Mouse (Mus musculus): ENCODE measurements around the gene Pla2g12a. TPM values are rescaled to one million over a fixed set of nuclear protein-coding genes. Genes with fewer than 3 reads are reported as not detected.

Gene Pla2g12a
- polyA plus RNA-seq, 1 experiment from 2014 or later, result 38.5 TPM

GRCm38 (mm10) chr3:129886430-129886829 is 8.0 kb downstream of the Pla2g12a start:
- Histone ChIP-seq H3K4me2 (replicated peaks; ENCODE audit: low read depth, low read length) (no peak overlapping the region), H3K4me3 (ENCODE audit: low read depth, low read length) (no peak overlapping the region), H3K27me3 (ENCODE audit: control insufficient read depth, insufficient read depth, low read length) (no peaks in the 10 kb centered on the region), H3K36me3 (ENCODE audit: control insufficient read depth, insufficient read depth, low read length) (no peaks in the 10 kb centered on the region), H3K4me1 (ENCODE audit: control insufficient read depth, insufficient read depth, low read length) (no peaks in the 10 kb centered on the region), H3K9ac (replicated peaks; ENCODE audit: low read depth, low read length) (no peak overlapping the region), H3K27ac (ENCODE audit: low read length) (no peak overlapping the region), H3K9me3 (ENCODE audit: control insufficient read depth, low read depth, low read length) (no peaks in the 10 kb centered on the region)
- peak; percentile 40 for ATAC-seq (ENCODE audit: insufficient number of reproducible peaks, insufficient read depth, low FRiP score, low read depth)
- 69% methylated on average over 5 of the region's 5 CpGs for WGBS

- no peaks in the 10 kb centered on the region for H3K4me1 ChIP-seq (ENCODE audit: control insufficient read depth, insufficient read depth, low read length)
- H3K9ac ChIP-seq (replicated peaks; ENCODE audit: low read depth, low read length), result no peak overlapping the region
- no peak overlapping the region for H3K27ac ChIP-seq (ENCODE audit: low read length)
- no peaks in the 10 kb centered on the region for H3K36me3 ChIP-seq (ENCODE audit: control insufficient read depth, insufficient read depth, low read length)
- H3K4me2 ChIP-seq (replicated peaks; ENCODE audit: low read depth, low read length), result no peak overlapping the region
- H3K9me3 ChIP-seq (ENCODE audit: control insufficient read depth, low read depth, low read length), result no peaks in the 10 kb centered on the region
- ATAC-seq (ENCODE audit: insufficient number of reproducible peaks, insufficient read depth, low FRiP score, low read depth), result 0 out of 2 replicates have a peak, but pooled peaks have one; percentile 23
- WGBS, result 66% methylated on average over 13 of the region's 13 CpGs
- H3K4me3 ChIP-seq (ENCODE audit: low read depth, low read length), result no peak overlapping the region
- H3K27me3 ChIP-seq (ENCODE audit: control insufficient read depth, insufficient read depth, low read length), result no peaks in the 10 kb centered on the region
These were observed 9.5 kb downstream of the Pla2g12a start for GRCm38 (mm10) chr3:129887779-129888517.

GRCm38 (mm10) chr3:129892003-129892402 is 13.6 kb downstream of the Pla2g12a start:
- Histone ChIP-seq H3K9me3 (ENCODE audit: control insufficient read depth, low read depth, low read length) (no peaks in the 10 kb centered on the region), H3K4me3 (ENCODE audit: low read depth, low read length) (no peak overlapping the region), H3K4me2 (replicated peaks; ENCODE audit: low read depth, low read length) (no peak overlapping the region), H3K27ac (ENCODE audit: low read length) (no peak overlapping the region), H3K4me1 (ENCODE audit: control insufficient read depth, insufficient read depth, low read length) (no peaks in the 10 kb centered on the region), H3K36me3 (ENCODE audit: control insufficient read depth, insufficient read depth, low read length) (no peaks in the 10 kb centered on the region; the same call in 1 of the 2 replicates), H3K27me3 (ENCODE audit: control insufficient read depth, insufficient read depth, low read length) (no peaks in the 10 kb centered on the region), H3K9ac (replicated peaks; ENCODE audit: low read depth, low read length) (no peak overlapping the region)
- ATAC-seq (ENCODE audit: insufficient number of reproducible peaks, insufficient read depth, low FRiP score, low read depth), result peak; percentile 72; the same call in 1 of the 2 replicates
- 76% methylated on average over 5 of the region's 5 CpGs for WGBS

- H3K27me3 ChIP-seq (ENCODE audit: control insufficient read depth, insufficient read depth, low read length), result no peaks in the 10 kb centered on the region
- H3K4me3 ChIP-seq (ENCODE audit: low read depth, low read length), result no peak overlapping the region
- no peaks in the 10 kb centered on the region for H3K4me1 ChIP-seq (ENCODE audit: control insufficient read depth, insufficient read depth, low read length)
- H3K9me3 ChIP-seq (ENCODE audit: control insufficient read depth, low read depth, low read length), result no peaks in the 10 kb centered on the region
- no peak overlapping the region for H3K4me2 ChIP-seq (replicated peaks; ENCODE audit: low read depth, low read length)
- H3K27ac ChIP-seq (ENCODE audit: low read length), result no peak overlapping the region
- H3K9ac ChIP-seq (replicated peaks; ENCODE audit: low read depth, low read length), result no peak overlapping the region
- no peaks in the 10 kb centered on the region; the same call in 1 of the 2 replicates for H3K36me3 ChIP-seq (ENCODE audit: control insufficient read depth, insufficient read depth, low read length)
- 89% methylated on average over 3 of the region's 3 CpGs for WGBS
- ATAC-seq (ENCODE audit: insufficient number of reproducible peaks, insufficient read depth, low FRiP score, low read depth), result no peak
These were observed 14.7 kb downstream of the Pla2g12a start for GRCm38 (mm10) chr3:129893143-129893542.

- Histone ChIP-seq H3K9ac (replicated peaks; ENCODE audit: low read depth, low read length) (no peak overlapping the region), H3K27ac (ENCODE audit: low read length) (0 out of 2 replicates have a peak overlapping the region, but pooled peaks have one; percentile 3), H3K4me2 (replicated peaks; ENCODE audit: low read depth, low read length) (no peak overlapping the region), H3K9me3 (ENCODE audit: control insufficient read depth, low read depth, low read length) (no peaks in the 10 kb centered on the region), H3K4me1 (ENCODE audit: control insufficient read depth, insufficient read depth, low read length) (no peaks in the 10 kb centered on the region), H3K36me3 (ENCODE audit: control insufficient read depth, insufficient read depth, low read length) (no peaks in the 10 kb centered on the region; the same call in 1 of the 2 replicates), H3K4me3 (ENCODE audit: low read depth, low read length) (no peak overlapping the region), H3K27me3 (ENCODE audit: control insufficient read depth, insufficient read depth, low read length) (no peaks in the 10 kb centered on the region)
- no peak for ATAC-seq (ENCODE audit: insufficient number of reproducible peaks, insufficient read depth, low FRiP score, low read depth)
- WGBS, result 35% methylated on average over 6 of the region's 6 CpGs
These were observed 18.2 kb downstream of the Pla2g12a start for GRCm38 (mm10) chr3:129896591-129896990.

- no peaks in the 10 kb centered on the region for H3K36me3 ChIP-seq (ENCODE audit: control insufficient read depth, insufficient read depth, low read length)
- WGBS, result 67% methylated on average over 4 of the region's 4 CpGs
- no peak overlapping the region for H3K27ac ChIP-seq (ENCODE audit: low read length)
- H3K27me3 ChIP-seq (ENCODE audit: control insufficient read depth, insufficient read depth, low read length), result no peaks in the 10 kb centered on the region
- peaks cover 14% of the 10 kb centered on the region for H3K4me1 ChIP-seq (ENCODE audit: control insufficient read depth, insufficient read depth, low read length)
- no peak overlapping the region for H3K9ac ChIP-seq (replicated peaks; ENCODE audit: low read depth, low read length)
- no peak overlapping the region for H3K4me3 ChIP-seq (ENCODE audit: low read depth, low read length)
- H3K4me2 ChIP-seq (replicated peaks; ENCODE audit: low read depth, low read length), result no peak overlapping the region
- no peak for ATAC-seq (ENCODE audit: insufficient number of reproducible peaks, insufficient read depth, low FRiP score, low read depth)
- no peaks in the 10 kb centered on the region for H3K9me3 ChIP-seq (ENCODE audit: control insufficient read depth, low read depth, low read length)
These were observed 20.5 kb downstream of the Pla2g12a start for GRCm38 (mm10) chr3:129898886-129899285.

- Histone ChIP-seq H3K4me1 (ENCODE audit: control insufficient read depth, insufficient read depth, low read length) (peaks cover 15% of the 10 kb centered on the region), H3K4me2 (replicated peaks; ENCODE audit: low read depth, low read length) (peak within 1 kb of the TSS; percentile 71), H3K36me3 (ENCODE audit: control insufficient read depth, insufficient read depth, low read length) (peaks cover 5% of the 10 kb centered on the region; the same call in 1 of the 2 replicates), H3K27me3 (ENCODE audit: control insufficient read depth, insufficient read depth, low read length) (no peaks in the 10 kb centered on the region), H3K4me3 (ENCODE audit: low read depth, low read length) (peak within 1 kb of the TSS; percentile 66), H3K9me3 (ENCODE audit: control insufficient read depth, low read depth, low read length) (no peaks in the 10 kb centered on the region), H3K9ac (replicated peaks; ENCODE audit: low read depth, low read length) (peak within 1 kb of the TSS; percentile 60), H3K27ac (ENCODE audit: low read length) (peak within 1 kb of the TSS; percentile 82)
- ATAC-seq (ENCODE audit: insufficient number of reproducible peaks, insufficient read depth, low FRiP score, low read depth), result peak; percentile 95
- WGBS, result 0% methylated on average over 34 of the region's 34 CpGs
These were observed 22.9 kb downstream of the Pla2g12a start, which contains the start of gene Casp6 for GRCm38 (mm10) chr3:129901271-129901809. TSS of gene Casp6 (plus strand) at chr3:129901425.

GRCm38 (mm10) chr3:129903369-129903768 is 25.0 kb downstream of the Pla2g12a start:
- H3K36me3 ChIP-seq (ENCODE audit: control insufficient read depth, insufficient read depth, low read length), result peaks cover 17% of the 10 kb centered on the region
- 74% methylated on average over 3 of the region's 3 CpGs for whole genome bisulfite sequencing
- no peak overlapping the region for H3K4me2 ChIP-seq (replicated peaks; ENCODE audit: low read depth, low read length)
- H3K27me3 ChIP-seq (ENCODE audit: control insufficient read depth, insufficient read depth, low read length), result no peaks in the 10 kb centered on the region
- no peak overlapping the region for H3K27ac ChIP-seq (ENCODE audit: low read length)
- H3K4me3 ChIP-seq (ENCODE audit: low read depth, low read length), result no peak overlapping the region
- peaks cover 15% of the 10 kb centered on the region for H3K4me1 ChIP-seq (ENCODE audit: control insufficient read depth, insufficient read depth, low read length)
- no peak overlapping the region for H3K9ac ChIP-seq (replicated peaks; ENCODE audit: low read depth, low read length)
- ATAC-seq (ENCODE audit: insufficient number of reproducible peaks, insufficient read depth, low FRiP score, low read depth), result no peak
- H3K9me3 ChIP-seq (ENCODE audit: control insufficient read depth, low read depth, low read length), result no peaks in the 10 kb centered on the region
